13 mouse cellular contexts compared by ENCODE assay signal in genomic region chr19:3612534-3613273, GRCm38 (mm10).
"Had no signal": no experiment of that assay in that cellular context is flagged by ENCODE, and none has a peak within 500 bp of the region (broad histone marks: within the 10 kb centered on the region; RNA-seq: fewer than 3 reads in every experiment).

No protein-coding gene starts in this region.

- H3K27ac ChIP-seq: hindbrain, embryonic 14.5 days; kidney, postnatal 0 days; limb, embryonic 12.5 days; midbrain, embryonic 13.5 days; neural tube, embryonic 15.5 days; stomach, embryonic 15.5 days had no signal

- H3K4me2 ChIP-seq: hindbrain, embryonic 14.5 days; limb, embryonic 12.5 days; midbrain, embryonic 13.5 days; neural tube, embryonic 15.5 days; stomach, embryonic 15.5 days had no signal

- H3K9ac ChIP-seq: hindbrain, embryonic 14.5 days; limb, embryonic 12.5 days; midbrain, embryonic 13.5 days; neural tube, embryonic 15.5 days; stomach, embryonic 15.5 days had no signal

- ATAC-seq: midbrain, embryonic 13.5 days had no signal

- H3K9me3 ChIP-seq: limb, embryonic 12.5 days; midbrain, embryonic 13.5 days; neural tube, embryonic 15.5 days; stomach, embryonic 15.5 days had no signal

- H3K4me3 ChIP-seq: limb, embryonic 12.5 days; midbrain, embryonic 13.5 days; myocyte; neural tube, embryonic 15.5 days; stomach, embryonic 15.5 days had no signal

- DNase-seq: kidney, adult 11 months; kidney, adult 9 months; kidney, postnatal 36 days; layer of hippocampus, adult 9-11 months; lung, adult 18-20 months; spleen, adult 18-20 months had no signal

- H3K4me1 ChIP-seq: limb, embryonic 12.5 days; midbrain, embryonic 13.5 days; neural tube, embryonic 15.5 days; stomach, embryonic 15.5 days had no signal

- H3K27me3 ChIP-seq: limb, embryonic 12.5 days; midbrain, embryonic 13.5 days; neural tube, embryonic 15.5 days; stomach, embryonic 15.5 days had no signal
